Mouse (Mus musculus) heart, adult 2 months (tissue): Measurements from ENCODE around the gene Nell1. TPM values are rescaled to one million over a fixed set of nuclear protein-coding genes. Genes with fewer than 3 reads are reported as not detected.

ENCODE experiments used
- DNase-seq, 2 experiments: peaks; one replicate each; pipeline ENCODE4 v3.0.0; 2021
- H3K27ac ChIP-seq: fragments of 200-600 bp; 2 replicates; pipeline ENCODE4 v1.8.1; 2022
- H3K27me3 ChIP-seq: fragments of 200-500 bp; 2 replicates; pipeline ENCODE4 v1.6.1; 2012; ENCODE audit warnings: mild to moderate bottlenecking, low read length, inconsistent platforms, mixed read lengths; ENCODE audit not compliant: control insufficient read depth, insufficient read depth
- H3K36me3 ChIP-seq: fragments of 200-500 bp; 2 replicates; pipeline ENCODE4 v1.6.1; 2012; ENCODE audit warnings: low read length, inconsistent platforms; ENCODE audit not compliant: control insufficient read depth, insufficient read depth
- H3K4me1 ChIP-seq: fragments of 200-500 bp; 2 replicates; pipeline ENCODE4 v1.6.1; 2011; ENCODE audit warnings: low read length; ENCODE audit not compliant: control insufficient read depth, insufficient read depth
- H3K4me3 ChIP-seq: fragments of 200-600 bp; 2 replicates; pipeline ENCODE4 v1.8.1; 2022
- H3K79me2 ChIP-seq: fragments of 200-500 bp; replicated peaks from 2 replicates; pipeline ENCODE4 v1.6.1; 2012; ENCODE audit warnings: mild to moderate bottlenecking, inconsistent platforms, low read length, moderate library complexity, mixed read lengths; ENCODE audit not compliant: control insufficient read depth, insufficient read depth
- H3K9ac ChIP-seq: fragments of 200-500 bp; 2 replicates; pipeline ENCODE4 v1.6.1; 2012; ENCODE audit warnings: low read depth, mild to moderate bottlenecking, control low read depth, inconsistent platforms, low read length, mixed read lengths
- CTCF ChIP-seq: fragments of 200-600 bp; IDR thresholded peaks from 2 replicates; pipeline ENCODE4 v1.8.1; 2022; ENCODE audit warnings: antibody characterized with exemption, mild to moderate bottlenecking, moderate library complexity
- EP300 ChIP-seq: fragments of 200-500 bp; IDR thresholded peaks from 2 replicates; pipeline ENCODE4 v1.6.1; 2011; ENCODE audit warnings: low read depth, low read length, control low read depth; ENCODE audit not compliant: insufficient read depth
- POLR2A ChIP-seq: fragments of 200-500 bp; IDR thresholded peaks from 2 replicates; pipeline ENCODE4 v1.6.1; 2011; ENCODE audit warnings: mild to moderate bottlenecking, low read depth, low read length, control low read depth; ENCODE audit not compliant: insufficient read depth
- WGBS: fragments of 180-500 bp; shearing (Covaris S2); methylation state at CpG from one replicate; pipeline ENCODE4 v1.1.7; 2018; 5-methylcytosine and 5-hydroxymethylcytosine counted together
- intact Hi-C: fragments of 180-260 bp; cut with DNase I; formaldehyde crosslinking; loops from one replicate; pipeline ENCODE4 v1.15.1; 2025
- polyA plus RNA-seq: library from polyadenylated mRNA; depleted of rRNA; stranded (reverse); fragments of >200 nt; gene quantifications from 2 replicates; pipeline ENCODE4 v1.2.3, GENCODE M21; 2012
- total RNA-seq, 2 experiments: library from RNA; stranded (reverse); gene quantifications; 2 replicates each; pipeline ENCODE4 v1.2.3; 2021

Nell1 gene
- total and polyA plus RNA-seq, 3 experiments: not detected

DNA sequence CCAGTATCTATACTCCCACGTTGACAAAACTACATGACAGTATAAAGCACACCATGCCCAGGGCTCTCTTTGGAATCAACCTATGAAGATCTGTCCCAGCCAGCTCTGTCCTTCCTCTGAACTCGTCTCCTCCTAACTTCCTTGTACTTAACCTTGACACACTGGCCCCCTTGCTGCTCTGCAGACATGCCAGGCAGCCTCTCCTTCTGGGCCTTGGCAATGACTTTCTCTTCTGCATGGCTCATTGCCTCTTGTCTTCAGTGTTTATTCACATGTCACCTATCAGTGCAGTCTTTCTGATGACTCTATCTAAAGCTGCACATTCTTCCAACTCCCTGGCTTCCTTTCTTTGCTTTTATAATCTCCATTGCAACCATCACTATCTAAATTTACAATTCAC lies 376.9 kb downstream of the Nell1 start:
- H3K79me2 ChIP-seq: no peaks in the 10 kb centered on the region
- no peaks in the 10 kb centered on the region for H3K36me3 ChIP-seq
- no peak overlapping the region for H3K9ac ChIP-seq
- H3K4me3 ChIP-seq: no peak overlapping the region
- no peaks in the 10 kb centered on the region for H3K4me1 ChIP-seq
- H3K27ac ChIP-seq: no peak overlapping the region
- DNase-seq: no peak
- H3K27me3 ChIP-seq: no peaks in the 10 kb centered on the region
- 38% methylated on average over 2 of the region's 2 CpGs for WGBS
- intact Hi-C loops: no loop called here
- TF ChIP-seq POLR2A (no peak), EP300 (no peak), CTCF (no peak)

DNA sequence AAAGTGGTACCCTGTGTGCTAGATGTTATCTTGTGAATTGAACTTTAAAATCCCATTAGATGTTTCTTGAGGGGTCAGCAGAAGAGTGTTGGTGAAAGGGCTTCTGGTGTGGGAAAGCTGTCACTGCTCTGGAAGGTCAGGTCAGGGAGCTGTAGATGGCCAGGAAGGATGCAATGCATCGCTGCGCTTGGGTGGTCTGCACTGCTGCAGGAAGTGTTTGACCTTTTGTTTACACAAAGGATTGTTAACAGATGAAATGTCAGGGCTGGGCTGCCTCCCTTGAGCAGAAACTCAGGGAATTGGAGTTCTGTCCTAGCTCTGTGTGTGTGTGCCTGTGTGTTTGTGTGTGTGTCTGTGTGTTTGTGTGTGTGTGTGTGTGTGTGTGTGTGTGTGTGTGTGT lies 382.5 kb downstream of the Nell1 start:
- Histone ChIP-seq H3K27ac (no peak overlapping the region), H3K9ac (no peak overlapping the region), H3K27me3 (no peaks in the 10 kb centered on the region), H3K36me3 (no peaks in the 10 kb centered on the region), H3K4me1 (no peaks in the 10 kb centered on the region), H3K79me2 (no peaks in the 10 kb centered on the region), H3K4me3 (no peak overlapping the region)
- no peak for TF ChIP-seq CTCF
- TF ChIP-seq POLR2A: no peak
- no peak for TF ChIP-seq EP300
- no peak for DNase-seq
- WGBS: 22% methylated on average over 2 of the region's 2 CpGs
- intact Hi-C loops: no loop called here

DNA sequence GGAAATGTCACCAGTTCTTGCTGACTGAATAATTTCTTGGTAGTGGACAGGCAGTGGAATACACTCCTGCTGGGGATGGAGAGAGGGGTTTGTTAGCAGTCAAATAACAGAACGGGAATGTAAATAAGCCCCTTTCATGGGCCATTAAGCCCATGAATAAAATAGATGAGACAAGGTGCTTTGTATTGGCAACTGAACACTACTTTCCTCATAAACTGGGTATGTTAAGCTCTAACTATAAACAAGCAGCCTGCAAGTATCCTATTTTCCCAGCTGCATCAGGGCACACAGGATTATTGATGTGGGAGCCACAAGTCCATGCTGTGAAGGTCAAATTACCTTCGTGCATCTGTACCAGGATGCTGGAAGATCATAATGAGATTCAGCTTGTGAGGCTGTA lies 387.4 kb downstream of the Nell1 start:
- 70% methylated on average over 2 of the region's 2 CpGs for WGBS
- H3K79me2 ChIP-seq: no peaks in the 10 kb centered on the region
- intact Hi-C loops: no loop called here
- H3K4me3 ChIP-seq: no peak overlapping the region
- H3K27ac ChIP-seq: no peak overlapping the region
- DNase-seq: no peak
- H3K9ac ChIP-seq: no peak overlapping the region
- H3K4me1 ChIP-seq: no peaks in the 10 kb centered on the region
- H3K36me3 ChIP-seq: no peaks in the 10 kb centered on the region
- TF ChIP-seq CTCF: no peak
- TF ChIP-seq EP300: no peak
- TF ChIP-seq POLR2A: no peak
- H3K27me3 ChIP-seq: no peaks in the 10 kb centered on the region

DNA sequence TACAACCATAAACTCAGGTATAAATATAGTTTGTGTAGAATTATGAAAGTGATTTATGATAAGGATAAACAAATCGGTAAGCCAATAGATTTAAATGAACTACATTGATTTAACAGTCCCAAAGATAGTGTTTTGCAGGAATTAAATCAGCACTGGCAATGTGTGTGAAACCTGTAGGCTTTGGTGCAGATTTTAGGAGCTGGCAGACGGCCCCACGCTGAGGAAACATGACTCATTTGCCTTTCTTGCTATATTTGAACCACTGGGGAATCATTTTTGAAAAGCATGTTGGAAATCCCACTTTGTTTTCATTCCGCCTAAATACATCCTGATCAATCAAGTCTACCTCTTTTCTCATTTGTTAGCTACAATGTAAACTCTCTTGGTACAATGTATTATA lies 400.2 kb downstream of the Nell1 start:
- no peaks in the 10 kb centered on the region for H3K27me3 ChIP-seq
- TF ChIP-seq EP300: no peak
- TF ChIP-seq POLR2A: no peak
- TF ChIP-seq CTCF: no peak
- H3K9ac ChIP-seq: no peak overlapping the region
- no peak overlapping the region for H3K27ac ChIP-seq
- DNase-seq: no peak
- H3K79me2 ChIP-seq: no peaks in the 10 kb centered on the region
- H3K4me1 ChIP-seq: no peaks in the 10 kb centered on the region
- intact Hi-C loops: no loop called here
- no peak overlapping the region for H3K4me3 ChIP-seq
- 63% methylated on average over 4 of the region's 4 CpGs for WGBS
- H3K36me3 ChIP-seq: no peaks in the 10 kb centered on the region

DNA sequence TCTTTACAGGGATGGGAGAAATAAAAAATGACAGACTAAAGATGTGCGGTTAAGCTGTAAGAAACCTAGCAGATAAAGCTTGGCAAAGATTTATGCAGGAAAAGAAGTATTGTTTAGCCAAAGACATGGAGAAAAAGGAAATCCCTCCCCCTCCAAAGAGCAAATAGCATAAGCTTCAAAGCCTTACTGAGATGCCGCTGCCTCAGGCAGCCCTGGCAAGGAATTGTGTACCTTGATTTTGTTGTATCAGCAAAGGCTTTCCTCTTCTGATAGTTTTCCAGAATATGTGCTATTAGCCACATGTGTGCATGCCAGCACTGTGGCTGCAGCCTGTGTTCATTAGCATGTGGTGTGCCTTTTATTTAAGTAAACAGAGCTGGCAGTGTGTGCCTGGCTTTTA lies 435.8 kb downstream of the Nell1 start:
- Histone ChIP-seq H3K9ac (no peak overlapping the region), H3K27me3 (no peaks in the 10 kb centered on the region), H3K36me3 (no peaks in the 10 kb centered on the region), H3K27ac (no peak overlapping the region), H3K79me2 (no peaks in the 10 kb centered on the region), H3K4me1 (no peaks in the 10 kb centered on the region), H3K4me3 (no peak overlapping the region)
- DNase-seq: no peak
- 55% methylated on average over 2 of the region's 2 CpGs for WGBS
- intact Hi-C loops: loop anchor here (10.0 kb wide), 1 partner anchor 64 kb away; no protein-coding TSS in a partner anchor
- no peak for TF ChIP-seq POLR2A
- TF ChIP-seq EP300: no peak
- no peak for TF ChIP-seq CTCF

DNA sequence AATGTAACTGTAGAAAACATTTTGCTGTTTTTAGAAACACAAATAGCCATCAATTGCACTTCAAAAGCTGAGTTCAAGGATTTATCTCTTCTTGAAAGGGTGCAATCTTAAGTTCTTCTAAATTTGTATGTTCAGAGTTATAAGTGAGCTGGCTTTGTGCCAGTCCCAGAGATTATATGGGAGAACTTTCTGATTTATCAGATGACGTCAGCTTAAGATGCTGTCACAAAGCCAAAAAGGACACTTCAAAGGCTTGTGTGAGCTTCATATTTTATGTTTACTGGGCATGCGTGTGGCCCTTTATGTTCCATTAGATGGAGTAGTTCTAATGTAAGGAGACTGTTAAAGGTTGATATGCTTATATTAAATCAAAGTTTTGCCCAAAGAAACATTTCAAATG lies 445.3 kb downstream of the Nell1 start:
- H3K27me3 ChIP-seq: no peaks in the 10 kb centered on the region
- no peak for DNase-seq
- WGBS: 50% methylated on average over 2 of the region's 2 CpGs
- no peak overlapping the region for H3K9ac ChIP-seq
- H3K36me3 ChIP-seq: no peaks in the 10 kb centered on the region
- intact Hi-C loops: loop anchor here (10.0 kb wide), 1 partner anchor 55 kb away; no protein-coding TSS in a partner anchor
- no peak overlapping the region for H3K27ac ChIP-seq
- no peaks in the 10 kb centered on the region for H3K79me2 ChIP-seq
- no peak overlapping the region for H3K4me3 ChIP-seq
- H3K4me1 ChIP-seq: no peaks in the 10 kb centered on the region
- TF ChIP-seq EP300 (no peak), POLR2A (no peak), CTCF (no peak)

DNA sequence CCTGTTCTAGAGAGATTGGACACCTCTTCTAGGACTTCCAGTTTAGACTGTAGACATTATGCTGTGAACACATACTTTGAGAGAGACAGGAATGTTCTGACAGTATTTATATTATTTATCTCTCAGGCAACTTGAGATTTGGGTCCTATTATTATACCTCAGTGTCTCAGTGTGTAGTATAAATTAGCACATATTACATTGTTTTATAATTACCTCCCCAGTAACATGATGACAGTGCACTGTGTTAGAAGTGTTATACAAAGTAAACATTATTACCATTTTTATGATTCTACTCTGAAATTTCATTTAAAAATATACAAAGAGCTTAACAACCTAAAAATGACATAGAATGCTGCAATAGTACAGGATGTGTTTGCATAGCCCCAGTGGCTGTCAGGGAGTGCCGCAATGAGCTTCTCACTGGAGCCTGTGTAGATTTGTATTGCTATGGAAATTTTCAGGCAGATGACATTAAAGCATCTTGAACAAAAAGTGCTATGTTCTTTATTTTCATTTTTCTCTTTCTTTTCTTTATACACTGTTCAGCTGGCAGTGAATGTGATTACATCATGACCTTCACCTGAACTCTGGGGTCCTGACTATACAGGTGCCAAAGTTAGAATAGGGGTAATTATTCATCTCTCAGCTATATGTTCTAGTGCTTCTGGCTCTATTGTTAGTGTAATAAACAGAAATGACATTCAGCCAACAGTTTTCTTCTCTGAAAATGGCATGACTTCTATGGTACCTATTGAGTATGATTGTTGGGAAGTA lies 447.9 kb downstream of the Nell1 start:
- H3K79me2 ChIP-seq: no peaks in the 10 kb centered on the region
- 95% methylated on average over 1 of the region's 1 CpGs for WGBS
- intact Hi-C loops: no loop called here

More for the DNA sequence above, 447.9 kb downstream of the Nell1 start:
- no peak overlapping the region for H3K4me3 ChIP-seq
- no peak for DNase-seq
- H3K36me3 ChIP-seq: no peaks in the 10 kb centered on the region
- TF ChIP-seq POLR2A (no peak), CTCF (no peak), EP300 (no peak)
- no peaks in the 10 kb centered on the region for H3K4me1 ChIP-seq
- no peak overlapping the region for H3K27ac ChIP-seq
- no peaks in the 10 kb centered on the region for H3K27me3 ChIP-seq
- no peak overlapping the region for H3K9ac ChIP-seq
